Mouse (Mus musculus): ENCODE data around the gene Pik3ca.

DNA sequence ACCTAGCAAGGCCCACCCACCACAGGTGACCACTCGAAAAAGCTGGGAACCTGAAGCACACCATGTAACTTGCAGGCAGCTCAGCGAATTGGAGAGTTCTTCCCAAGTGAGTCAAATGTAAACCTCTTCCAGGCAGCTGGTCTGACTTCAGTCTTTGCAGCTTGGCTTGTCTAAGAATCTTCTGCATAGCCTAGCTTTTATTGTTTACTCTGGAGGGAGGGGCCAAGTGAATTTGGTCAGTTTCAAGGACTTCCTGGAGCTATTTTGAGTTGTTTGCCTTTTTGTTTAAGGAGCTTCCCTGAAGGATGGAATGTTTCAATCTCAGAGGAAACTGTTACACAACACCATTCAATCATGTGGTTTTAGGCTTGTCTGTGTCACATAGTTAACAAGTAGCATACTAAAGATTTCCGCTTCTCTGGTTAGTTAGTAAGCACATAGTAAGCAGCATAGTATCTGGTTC, 11.4 kb downstream of the Pik3ca start:
- TF ChIP-seq POLR2A (IDR thresholded peaks at IDR 0.05; ENCODE audit: borderline replicate concordance, control insufficient read depth, low read depth, low read length) = no peak
- no peak for TF ChIP-seq CTCF (IDR thresholded peaks at IDR 0.05; ENCODE audit: control insufficient read depth, insufficient read depth, low read length)
